Mouse (Mus musculus) right cerebral cortex, adult 2 months (tissue): ENCODE data around the gene Tle3.

Source experiments
- DNase-seq, 2 experiments: peaks; one replicate each; pipeline ENCODE4 v3.0.0; 2021 to 2022; ENCODE audit warnings: low spot score in 2 of 2

The Tle3 gene

DNA sequence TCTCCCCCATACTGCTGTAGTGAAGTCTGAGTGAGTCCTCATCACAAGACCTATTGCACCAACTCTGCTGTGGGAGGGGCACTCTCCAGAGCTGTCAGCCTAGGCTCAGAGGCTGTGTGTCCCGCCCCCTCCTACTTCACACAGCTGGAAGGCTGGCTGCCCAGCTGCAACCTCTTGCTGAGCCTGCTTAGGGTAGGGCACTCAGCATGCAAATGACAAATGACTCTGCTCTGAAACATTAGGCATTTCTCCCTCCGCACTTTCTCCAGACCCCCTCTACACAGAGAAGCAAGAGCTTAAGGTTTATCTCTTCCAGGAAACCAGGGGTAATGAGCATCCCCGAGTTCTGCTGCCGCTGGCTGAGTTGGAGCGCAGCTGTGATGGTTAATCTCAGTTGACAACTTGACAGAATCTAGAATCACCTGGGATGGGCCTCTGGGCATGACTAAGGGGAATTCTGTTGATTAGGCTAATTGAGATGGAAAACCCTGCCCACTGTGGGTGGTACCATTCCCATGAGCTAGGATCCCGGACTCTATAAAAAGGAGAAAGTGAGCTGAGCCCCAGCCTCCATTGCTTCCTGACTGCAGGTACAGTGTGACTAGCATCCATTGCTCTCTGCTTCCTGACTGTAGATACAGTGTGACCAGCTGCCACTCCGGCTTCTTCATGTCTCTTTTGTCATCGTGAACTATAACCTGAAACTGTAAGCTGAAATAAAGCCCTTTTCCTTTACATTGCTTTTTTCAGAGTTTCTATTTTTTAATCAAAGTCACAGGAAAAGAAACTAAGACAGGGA is 63.2 kb downstream of the Tle3 start:
- no peak for DNase-seq

DNA sequence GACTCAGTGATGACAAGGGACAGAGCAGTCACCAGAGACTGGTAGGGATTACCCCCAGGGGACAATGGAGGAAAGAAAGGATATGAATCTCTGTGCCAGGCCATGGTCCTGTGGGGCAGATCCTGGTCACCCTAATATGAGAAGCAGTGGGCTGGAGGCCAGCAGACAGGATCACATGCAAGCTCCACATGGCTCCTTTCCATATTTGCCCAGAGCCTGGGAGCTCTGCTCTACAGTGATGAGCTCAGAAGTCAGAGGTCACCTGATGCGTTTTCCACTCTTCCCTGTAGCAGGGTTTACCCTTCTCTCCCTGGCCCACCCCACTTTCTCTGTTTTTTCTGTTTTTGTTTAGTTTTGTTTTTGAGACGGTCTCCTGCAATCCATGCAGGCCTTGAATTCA is 63.9 kb downstream of the Tle3 start:
- DNase-seq = no peak

DNA sequence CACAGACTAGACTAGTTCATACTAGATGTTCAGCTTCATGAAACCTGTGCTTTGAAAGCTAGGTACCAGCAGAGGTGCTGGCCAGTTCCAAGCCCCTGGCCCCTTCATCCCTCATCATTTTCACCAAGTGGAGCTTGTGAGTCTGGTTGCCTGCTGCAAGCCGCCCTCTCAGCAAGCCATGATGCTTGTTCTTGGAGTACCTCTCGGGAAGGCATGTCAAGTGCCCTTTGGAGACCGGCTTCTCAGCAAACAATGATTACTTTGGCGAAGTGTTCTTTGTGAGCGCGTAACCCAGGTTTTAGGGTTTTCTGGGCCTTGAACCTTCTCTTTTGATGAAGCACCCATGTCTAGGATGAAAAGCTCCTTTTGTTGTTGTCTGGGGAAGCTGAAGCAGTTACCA is 64.6 kb downstream of the Tle3 start:
- no peak for DNase-seq

DNA sequence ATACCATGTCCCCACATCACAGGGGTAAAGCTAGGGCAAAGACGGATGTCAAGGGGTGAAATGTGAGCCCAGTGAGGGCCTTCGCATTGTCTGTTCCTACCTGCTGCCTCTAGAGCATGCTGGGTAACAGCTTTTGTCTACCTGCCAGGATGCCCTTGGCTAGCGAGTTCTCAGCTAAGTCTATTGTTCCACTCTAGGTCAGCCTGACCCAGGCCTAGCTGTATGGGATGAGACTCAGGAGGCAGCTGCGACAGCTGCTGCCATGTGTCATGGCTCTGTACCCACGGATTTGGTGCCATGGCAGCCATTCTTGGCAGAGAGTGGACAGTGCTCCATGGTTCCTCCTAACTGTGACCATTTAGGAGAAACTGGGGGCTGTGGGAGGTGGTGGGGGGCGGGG is 66.9 kb downstream of the Tle3 start:
- DNase-seq = no peak

DNA sequence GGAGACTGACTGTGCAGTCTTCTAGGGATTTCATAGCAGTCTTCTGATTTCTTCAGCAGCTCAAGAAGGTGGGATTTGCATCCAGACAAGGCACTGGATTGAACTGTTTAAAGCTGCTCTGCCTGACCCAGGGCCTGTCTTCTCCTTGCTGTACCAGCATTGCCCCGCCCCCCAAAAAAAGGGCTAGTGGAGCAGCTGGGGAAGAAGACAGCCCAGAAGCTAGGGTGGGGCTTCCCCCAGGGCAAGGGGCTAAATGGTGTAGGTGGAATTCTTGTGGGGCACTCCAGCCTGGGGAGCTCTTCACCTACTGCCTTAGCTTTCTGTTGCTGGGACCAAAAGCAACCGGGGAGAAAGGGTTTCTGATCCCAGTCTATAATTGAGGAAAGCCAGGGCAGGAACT is 67.8 kb downstream of the Tle3 start:
- no peak for DNase-seq

DNA sequence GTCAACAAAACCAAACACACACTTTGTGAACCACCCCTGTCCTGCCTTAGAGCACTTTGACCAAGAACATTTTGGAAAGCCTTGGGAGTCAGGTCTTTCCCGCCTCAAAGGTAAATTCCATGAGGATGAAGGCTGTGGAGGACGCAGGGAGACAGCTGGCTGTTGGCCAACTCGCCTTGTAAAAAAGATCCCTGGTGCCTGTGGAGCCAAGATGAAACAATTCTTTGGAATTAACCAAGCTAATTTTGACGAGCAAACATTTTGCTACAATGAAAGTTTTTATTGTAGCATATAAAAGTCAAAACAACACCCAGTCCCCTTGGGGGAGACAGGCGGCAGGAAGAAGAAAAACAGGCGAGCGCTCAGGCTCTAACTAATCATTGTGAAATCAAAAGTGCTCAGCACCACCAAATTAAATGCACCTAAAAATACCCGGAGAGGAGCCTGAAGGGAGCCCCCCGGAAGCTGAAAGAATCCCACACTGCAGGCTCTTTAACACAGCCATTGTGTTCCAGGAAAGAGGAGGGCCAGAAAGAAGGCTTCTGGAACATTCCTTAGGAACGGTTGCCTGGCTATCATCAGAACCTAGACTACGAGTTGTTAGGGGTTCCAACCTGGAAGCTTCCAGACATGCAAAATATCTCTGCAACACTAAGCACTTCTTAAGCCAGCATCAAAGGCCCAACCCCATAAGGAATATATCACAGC is 69.2 kb downstream of the Tle3 start:
- DNase-seq = peak in 1 of 2 experiments; percentile 23

DNA sequence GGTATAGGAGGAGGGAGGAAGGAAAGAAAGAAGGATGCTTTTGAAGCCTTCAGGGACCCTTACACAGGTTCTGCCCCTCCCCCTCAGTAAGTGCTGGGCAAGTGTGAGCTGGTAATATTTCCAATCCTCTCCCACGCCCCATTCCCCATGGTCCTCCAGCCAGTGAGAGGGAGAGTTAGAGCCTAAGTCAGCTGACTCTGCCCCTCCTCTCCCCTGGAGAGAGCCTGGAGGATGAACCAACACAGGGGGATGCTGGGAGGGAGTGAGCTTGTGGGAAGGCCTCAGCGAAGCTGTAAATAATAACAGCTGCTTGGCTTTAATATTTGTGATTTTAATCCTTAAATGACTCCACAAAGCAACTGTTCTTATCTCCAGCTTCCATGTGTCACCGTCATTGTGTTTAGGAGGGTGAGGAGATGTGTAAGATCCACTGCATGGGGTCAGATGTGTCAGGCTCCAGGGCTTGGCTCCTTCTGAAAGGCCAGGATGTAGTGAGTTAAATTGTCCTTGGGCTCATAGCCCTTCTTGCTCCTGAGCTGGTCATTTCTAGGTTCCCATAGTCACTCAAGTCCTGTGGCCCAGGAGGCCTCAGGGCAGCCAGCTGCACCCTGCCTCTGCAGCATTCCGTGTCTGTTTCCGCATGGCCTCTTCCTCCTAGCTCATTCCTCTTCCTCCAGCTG is 70.9 kb downstream of the Tle3 start:
- no peak for DNase-seq

DNA sequence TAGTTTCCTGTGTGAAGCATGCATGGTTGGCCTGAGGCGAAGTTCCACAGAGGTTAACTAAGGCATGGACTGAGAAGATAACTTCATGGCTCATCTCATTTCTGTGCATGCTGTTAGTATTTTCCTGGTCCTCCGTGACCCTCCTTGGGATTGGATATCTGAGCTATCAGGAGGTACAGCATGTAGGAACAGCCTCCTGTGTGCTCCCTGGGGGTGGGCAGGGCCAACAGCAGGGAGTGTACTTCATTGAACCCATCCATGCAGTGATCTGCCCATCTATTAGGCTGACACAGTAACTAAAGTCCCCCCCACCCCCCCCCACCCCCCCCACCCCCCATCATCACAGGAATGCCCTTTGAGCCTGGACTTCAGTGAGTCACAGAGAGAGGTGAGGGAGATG is 73.0 kb downstream of the Tle3 start:
- DNase-seq = no peak

DNA sequence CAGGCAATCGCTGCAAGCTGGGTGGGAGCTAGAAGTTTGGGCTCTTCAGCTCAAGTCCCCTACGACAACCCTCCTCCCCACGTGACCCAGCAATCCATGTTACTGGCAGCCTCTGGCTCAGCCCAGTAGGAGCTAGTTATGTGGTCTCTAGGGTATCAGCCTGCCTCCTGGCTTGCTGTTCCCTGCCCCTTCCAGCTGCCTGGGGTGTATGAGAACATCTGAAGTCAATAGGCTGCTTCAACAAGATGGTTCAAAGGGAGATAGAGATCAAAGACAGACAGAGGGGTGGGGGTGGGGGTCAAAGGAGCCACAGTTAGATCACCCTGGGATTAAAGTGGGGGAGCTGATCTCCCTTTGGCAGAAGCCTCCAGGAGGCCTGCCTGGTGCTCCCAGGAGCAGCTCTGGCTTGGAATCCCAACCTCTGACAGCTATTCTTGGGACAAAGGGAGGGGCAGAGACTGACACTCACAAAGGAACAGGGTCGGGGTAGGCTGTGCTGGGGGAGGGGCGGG is 73.6 kb downstream of the Tle3 start:
- no peak for DNase-seq

DNA sequence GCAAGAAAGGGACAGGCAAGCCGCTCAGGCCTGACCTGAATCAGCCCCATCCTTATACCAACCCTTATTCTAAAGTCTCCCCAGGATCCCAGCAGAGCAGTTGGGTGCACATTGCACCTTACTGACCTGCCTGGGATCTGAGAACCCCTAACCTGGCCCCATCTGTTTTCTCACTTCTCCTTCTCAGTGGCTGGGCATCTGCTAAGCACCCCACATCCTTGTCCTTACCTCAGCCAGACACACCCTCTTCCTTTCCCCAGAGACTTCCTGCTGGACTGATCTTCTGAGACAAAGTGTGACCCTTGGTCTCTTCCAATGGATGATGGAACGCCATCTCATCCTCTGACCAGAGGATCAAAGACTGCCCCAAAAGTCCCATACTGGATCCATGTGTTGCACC is 74.8 kb downstream of the Tle3 start:
- DNase-seq = no peak

DNA sequence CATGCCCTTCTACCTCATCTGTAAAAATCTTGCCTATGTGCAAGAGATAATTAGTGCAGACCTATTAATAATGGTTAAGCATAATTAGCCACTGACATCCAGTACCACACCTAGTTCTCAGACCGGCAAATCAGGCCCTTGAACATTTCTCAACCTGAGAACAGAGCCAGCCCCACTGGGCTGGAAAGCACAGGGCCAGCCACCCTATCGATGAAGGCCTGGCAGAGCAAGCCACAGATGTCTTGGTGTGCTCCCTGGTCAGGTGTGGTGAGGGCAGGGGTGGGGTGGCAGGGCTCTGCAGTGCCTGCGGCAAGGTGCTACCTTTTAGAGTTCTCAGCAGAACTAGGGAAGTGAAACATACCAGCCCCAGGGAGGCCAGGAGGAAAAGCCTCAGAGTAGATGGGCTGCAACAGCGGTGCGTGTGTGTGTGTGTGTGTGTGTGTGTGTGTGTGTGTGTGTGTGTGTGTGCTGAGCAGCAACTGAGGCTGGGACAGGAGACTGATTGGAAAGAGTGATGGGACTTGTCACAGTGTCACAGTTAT is 77.3 kb downstream of the Tle3 start:
- DNase-seq = no peak

DNA sequence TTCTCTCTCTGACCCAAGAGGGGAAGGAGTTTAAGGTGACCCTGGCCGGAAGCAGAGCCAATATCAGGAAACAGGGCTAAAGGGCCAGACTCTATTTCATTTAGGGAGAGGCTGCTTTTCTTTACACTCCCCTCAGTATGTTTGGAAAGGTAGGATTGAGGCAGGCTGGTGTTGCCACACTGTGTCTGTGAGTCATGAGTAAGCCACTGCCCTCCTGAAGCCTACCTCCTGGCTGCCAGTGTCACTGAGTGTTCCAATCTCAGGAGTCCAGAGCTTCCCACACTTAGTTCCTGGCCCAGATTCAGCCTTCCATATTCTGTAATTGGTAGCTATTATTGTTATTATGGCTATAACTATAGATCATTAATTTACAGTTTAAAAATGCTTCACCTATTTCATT is 79.9 kb downstream of the Tle3 start:
- no peak for DNase-seq

DNA sequence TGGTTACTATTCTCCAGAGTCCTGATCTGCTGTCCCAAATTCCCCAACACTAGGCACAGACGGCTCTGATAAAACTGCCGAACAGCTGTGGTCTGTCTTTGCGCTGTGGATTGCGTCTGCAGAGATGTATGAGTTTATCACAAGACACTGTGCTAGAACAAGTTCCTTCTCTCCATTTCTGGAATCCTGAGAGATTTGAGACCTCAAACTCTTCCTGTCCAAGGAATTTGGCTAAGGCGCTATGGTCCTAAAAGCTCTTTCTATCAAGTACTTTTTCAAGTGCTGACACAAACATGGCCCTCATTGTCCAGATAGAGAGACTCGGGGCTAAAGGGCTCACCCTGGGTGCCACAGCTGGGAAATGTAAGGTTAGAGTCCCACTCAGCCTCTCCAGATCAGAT is 83.7 kb downstream of the Tle3 start:
- no peak for DNase-seq

DNA sequence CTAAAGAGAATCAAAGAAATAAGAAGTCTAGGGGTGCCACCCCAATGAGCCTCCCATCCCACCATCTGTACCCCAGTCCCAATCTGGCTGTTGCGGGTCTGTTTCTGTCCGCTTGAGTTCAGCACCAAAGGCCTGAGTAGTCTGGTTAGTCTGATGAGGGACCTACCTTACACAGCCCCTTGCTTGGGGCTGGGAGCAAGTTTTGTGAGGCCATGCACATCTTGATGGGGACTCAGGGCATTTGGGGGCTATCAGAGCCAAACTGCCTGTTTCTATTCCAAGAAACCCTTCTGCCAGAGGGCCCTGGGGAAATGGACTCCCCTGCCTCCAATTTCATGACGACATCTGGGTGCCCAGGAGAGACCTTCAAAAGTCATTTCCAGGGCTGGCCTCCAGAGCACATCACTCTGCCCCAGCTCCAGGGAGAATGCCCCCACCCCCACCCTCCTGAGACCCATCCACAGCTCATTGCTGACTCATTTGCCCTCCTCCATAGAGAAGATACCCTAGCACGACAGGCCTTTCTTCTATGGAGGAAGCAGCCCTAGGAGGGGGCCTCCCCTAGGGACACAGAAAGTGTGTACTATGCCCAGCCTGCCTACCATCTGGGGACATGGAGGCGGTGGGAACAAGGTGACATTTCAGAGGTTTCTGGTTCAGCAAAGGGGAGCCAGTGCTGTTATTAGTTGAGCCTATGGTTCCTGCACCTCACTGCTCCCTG is 84.4 kb downstream of the Tle3 start:
- no peak for DNase-seq

DNA sequence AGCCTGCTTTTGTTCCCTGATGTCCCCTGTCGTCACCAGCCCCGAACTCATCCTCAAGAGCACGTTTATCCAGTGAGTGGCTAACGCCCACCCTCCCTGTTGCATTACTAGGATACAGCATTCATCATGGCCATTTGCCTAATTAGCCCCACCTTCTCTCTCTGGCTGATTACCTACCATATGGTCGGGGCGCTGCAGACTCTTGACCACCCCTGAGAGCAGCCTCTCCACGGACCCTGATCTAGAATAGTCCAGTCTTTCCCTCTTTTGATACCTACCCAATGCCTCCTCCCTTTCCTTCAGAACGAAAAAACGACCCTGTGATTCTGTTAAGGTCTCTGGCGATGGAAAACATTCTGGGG is 85.0 kb downstream of the Tle3 start:
- no peak for DNase-seq

DNA sequence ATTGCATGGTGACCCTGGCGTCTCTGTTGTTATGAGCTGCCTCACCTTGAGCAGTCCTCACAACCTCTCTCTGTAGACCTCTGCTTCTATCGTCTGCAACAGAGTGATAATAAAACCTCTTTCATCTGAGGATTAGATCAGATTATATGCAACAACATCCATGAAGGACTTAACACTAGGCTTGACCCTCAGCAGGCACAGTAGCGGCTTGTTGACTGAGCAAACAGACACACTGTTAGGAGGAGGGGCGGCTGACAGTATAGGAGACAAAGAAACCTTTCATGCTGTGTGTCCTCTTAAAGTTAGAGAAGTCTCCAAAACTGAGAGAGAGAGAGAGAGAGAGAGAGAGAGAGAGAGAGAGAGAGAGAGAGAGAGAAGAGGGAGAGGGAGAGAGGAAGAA is 89.7 kb downstream of the Tle3 start:
- DNase-seq = no peak

DNA sequence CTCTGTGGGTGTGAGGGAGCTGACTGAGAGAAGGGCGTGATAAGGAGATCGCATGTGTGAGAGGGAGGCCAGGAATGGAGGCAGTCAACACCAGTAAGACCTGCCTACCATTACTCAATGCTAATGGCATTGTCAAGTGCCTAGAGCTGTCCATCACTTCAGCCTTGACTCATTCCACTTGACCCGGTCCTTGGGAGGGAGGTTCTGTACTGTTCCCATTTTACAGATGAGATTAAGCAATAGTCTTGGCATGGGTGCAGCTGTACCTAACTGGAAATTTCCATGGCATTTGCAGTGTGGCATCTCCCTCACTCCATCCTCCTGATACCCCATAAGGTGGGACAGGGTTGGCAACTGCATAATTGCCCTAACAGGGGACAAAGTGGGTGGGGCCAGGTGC is 95.3 kb downstream of the Tle3 start:
- no peak for DNase-seq
